Mouse (Mus musculus): ENCODE results near the gene Krt80.

Gene Krt80

GRCm38 (mm10) chr15:101375956-101376775 lies 6.2 kb upstream of the Krt80 start:
- no peak for DNase-seq (ENCODE audit: extremely low spot score, low spot score)

GRCm38 (mm10) chr15:101374879-101375278 lies 4.9 kb upstream of the Krt80 start:
- DNase-seq (ENCODE audit: extremely low spot score, low spot score), result no peak

GRCm38 (mm10) chr15:101373286-101373898 lies 3.4 kb upstream of the Krt80 start:
- DNase-seq (ENCODE audit: extremely low spot score, low spot score), result no peak

- no peak for DNase-seq (ENCODE audit: extremely low spot score, low spot score)
Measured at GRCm38 (mm10) chr15:101372131-101372977, 2.4 kb upstream of the Krt80 start.

GRCm38 (mm10) chr15:101371141-101371985 lies 1.4 kb upstream of the Krt80 start:
- DNase-seq (ENCODE audit: extremely low spot score, low spot score), result no peak

GRCm38 (mm10) chr15:101369382-101370100 lies 421 bp downstream of the Krt80 start:
- no peak for DNase-seq (ENCODE audit: extremely low spot score, low spot score)

GRCm38 (mm10) chr15:101368502-101369381 lies 1.2 kb downstream of the Krt80 start:
- no peak for DNase-seq (ENCODE audit: extremely low spot score, low spot score)

GRCm38 (mm10) chr15:101368015-101368414 lies 1.9 kb downstream of the Krt80 start:
- no peak for DNase-seq (ENCODE audit: extremely low spot score, low spot score)

GRCm38 (mm10) chr15:101367497-101367896 lies 2.5 kb downstream of the Krt80 start:
- DNase-seq (ENCODE audit: extremely low spot score, low spot score), result no peak

GRCm38 (mm10) chr15:101366926-101367325 lies 3.0 kb downstream of the Krt80 start:
- DNase-seq (ENCODE audit: extremely low spot score, low spot score), result no peak

GRCm38 (mm10) chr15:101366482-101366881 lies 3.5 kb downstream of the Krt80 start:
- DNase-seq (ENCODE audit: extremely low spot score, low spot score), result no peak

GRCm38 (mm10) chr15:101365721-101366120 lies 4.2 kb downstream of the Krt80 start:
- DNase-seq (ENCODE audit: extremely low spot score, low spot score), result no peak

GRCm38 (mm10) chr15:101364891-101365671 lies 4.9 kb downstream of the Krt80 start:
- DNase-seq (ENCODE audit: extremely low spot score, low spot score), result no peak

- no peak for DNase-seq (ENCODE audit: extremely low spot score, low spot score)
Measured at GRCm38 (mm10) chr15:101364425-101364824, 5.5 kb downstream of the Krt80 start.

GRCm38 (mm10) chr15:101363933-101364332 lies 6.0 kb downstream of the Krt80 start:
- DNase-seq (ENCODE audit: extremely low spot score, low spot score), result no peak

GRCm38 (mm10) chr15:101362393-101363010 lies 7.5 kb downstream of the Krt80 start:
- DNase-seq (ENCODE audit: extremely low spot score, low spot score), result no peak

- DNase-seq (ENCODE audit: extremely low spot score, low spot score), result no peak
Measured at GRCm38 (mm10) chr15:101355382-101355786, 14.6 kb downstream of the Krt80 start.

All from neural tube, embryonic 10.5 days (tissue).